Mouse (Mus musculus) olfactory bulb, adult 2 months (tissue): Measurements from ENCODE around the gene Abcf3.

Source experiments
- CTCF ChIP-seq: fragments of 200-500 bp; IDR thresholded peaks from 2 replicates; pipeline ENCODE4 v1.5.1; 2012; ENCODE audit warnings: low read depth, mild to moderate bottlenecking, low read length, moderate library complexity; ENCODE audit not compliant: insufficient read depth
- POLR2A ChIP-seq: fragments of 200-500 bp; IDR thresholded peaks from 2 replicates; pipeline ENCODE4 v1.6.1; 2012; ENCODE audit warnings: mild to moderate bottlenecking, low read depth, low read length, moderate library complexity; ENCODE audit not compliant: insufficient read depth

DNA sequence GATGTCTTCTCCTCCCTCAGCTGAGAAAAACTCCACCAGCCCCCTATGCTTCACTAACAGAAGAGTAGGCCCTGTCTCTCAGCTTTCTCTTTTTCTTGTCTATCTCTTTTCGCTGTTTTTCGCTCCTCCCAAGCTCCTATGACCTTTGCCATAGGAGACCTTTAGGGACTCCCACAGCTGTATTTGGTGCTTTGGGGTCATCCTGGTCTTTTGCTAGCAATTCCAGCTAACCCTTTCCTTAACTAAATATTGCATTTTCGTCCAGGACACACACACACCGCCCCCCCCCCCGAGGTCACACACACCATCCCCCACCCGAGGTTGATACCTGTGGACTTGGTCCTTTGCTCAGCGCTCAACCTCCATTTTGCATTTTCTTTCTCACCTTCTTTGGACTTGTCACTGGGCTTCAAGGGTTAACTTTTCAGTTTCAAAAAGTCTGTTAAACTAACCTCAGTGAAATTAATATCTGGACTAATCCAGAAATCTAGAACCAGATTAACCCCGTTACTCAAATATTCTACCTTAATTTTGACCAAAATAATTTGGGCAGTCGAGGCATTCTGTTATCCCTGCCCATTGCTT lies 12.2 kb upstream of the Abcf3 start:
- TF ChIP-seq CTCF = no peak
- no peak for TF ChIP-seq POLR2A
